Mouse (Mus musculus) liver, embryonic 14 days (tissue): ENCODE measurements around the gene Abi2. TPM values are rescaled to one million over a fixed set of nuclear protein-coding genes. Genes with fewer than 3 reads are reported as not detected.

Source experiments
- polyA plus RNA-seq: library from polyadenylated mRNA; depleted of rRNA; stranded (reverse); fragments of >200 nt; gene quantifications from 2 replicates; pipeline ENCODE4 v1.2.3, GENCODE M21; 2012; rRNA removed

The Abi2 gene
- polyA plus RNA-seq: 2.1 and 2.4 TPM in 2 replicates

DNA sequence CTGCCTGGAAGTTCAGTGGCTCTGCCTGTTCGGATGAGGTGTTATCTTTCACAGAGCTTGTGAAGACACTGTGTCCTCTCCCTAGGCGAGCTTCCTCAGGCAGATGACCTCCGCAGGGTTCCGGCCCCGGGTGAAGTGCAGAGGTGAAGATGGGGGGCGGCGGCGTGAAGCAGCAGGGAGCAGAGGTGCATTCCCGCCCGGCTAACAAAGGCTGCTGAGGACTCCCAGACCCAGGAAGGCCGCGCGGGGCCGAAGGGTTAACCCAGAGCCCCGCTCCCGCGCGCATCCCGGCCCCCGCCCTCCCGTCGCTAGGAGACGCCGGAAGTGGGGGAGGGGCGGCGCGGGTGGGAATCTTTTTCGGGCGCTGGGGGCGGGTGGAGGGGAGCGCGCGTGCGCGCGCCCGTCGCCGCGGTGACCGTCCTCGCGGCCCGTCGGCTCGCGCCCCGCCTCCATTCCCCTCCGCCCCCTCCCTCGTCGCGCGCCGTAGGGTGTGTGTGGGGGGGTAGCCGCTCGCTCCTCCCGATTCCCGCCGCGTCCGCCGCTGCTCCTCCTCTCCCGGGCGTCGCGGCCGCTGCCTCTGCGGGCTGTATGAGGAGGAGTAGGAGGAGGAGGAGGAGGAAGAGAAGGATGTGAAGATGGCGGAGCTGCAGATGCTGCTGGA lies at the start of gene Abi2:
TSS of gene Abi2 (plus strand) at position 452 of the 661 bp plus-strand sequence.

Other genes with a start within 250 kb of the Abi2 start
- 0.77 and 0.80 TPM in 2 replicates for gene Nbeal1, start 229.0 kb upstream of the Abi2 start, polyA plus RNA-seq
- 8.9 and 10.4 TPM in 2 replicates for gene Cyp20a1, start 66.3 kb upstream of the Abi2 start, polyA plus RNA-seq
- gene Raph1, start 157.5 kb downstream of the Abi2 start, polyA plus RNA-seq: 12.7 and 13.2 TPM in 2 replicates